Mouse (Mus musculus): Measurements from ENCODE around the gene Gm45799.

The Gm45799 gene

DNA sequence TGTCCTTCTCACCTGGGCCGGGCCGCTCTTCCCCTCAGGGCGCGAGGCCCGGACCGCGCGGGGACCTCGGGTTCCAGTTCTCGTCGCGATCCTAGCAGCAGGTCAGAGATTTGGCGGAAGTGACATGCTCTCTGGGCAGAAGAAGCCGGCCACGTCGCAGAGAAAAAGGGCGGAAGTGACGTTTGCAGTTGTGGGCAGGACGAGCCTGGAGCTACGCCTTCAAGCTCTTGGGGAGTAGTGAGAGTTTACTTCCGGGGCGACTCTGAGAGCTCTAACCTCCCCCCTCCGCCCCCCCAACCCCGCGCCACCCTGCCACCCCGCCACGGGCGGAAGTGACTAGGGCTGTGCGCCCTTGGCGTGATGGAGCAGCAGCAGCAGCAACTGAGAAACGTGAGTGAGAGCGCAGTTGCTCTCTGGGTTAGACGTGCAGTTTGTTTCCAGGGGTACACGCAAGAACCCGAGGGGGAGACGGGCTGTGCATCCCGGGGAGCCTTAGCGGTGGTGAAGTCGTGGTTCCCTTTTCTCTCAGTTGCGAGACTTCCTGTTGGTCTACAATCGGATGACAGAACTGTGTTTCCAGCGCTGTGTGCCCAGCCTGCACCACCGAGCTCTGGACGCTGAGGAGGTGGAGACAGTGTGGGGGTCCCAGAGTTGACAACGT lies at the start of gene Gm45799, which contains the start of gene Arfip2:
TSS of gene Gm45799 (plus strand) at position 320 of the 661 bp plus-strand sequence.
TSS of gene Arfip2 (minus strand) at position 184 of the 661 bp plus-strand sequence.
- in situ Hi-C loops (cut with MboI, MseI) = no loop called here

DNA sequence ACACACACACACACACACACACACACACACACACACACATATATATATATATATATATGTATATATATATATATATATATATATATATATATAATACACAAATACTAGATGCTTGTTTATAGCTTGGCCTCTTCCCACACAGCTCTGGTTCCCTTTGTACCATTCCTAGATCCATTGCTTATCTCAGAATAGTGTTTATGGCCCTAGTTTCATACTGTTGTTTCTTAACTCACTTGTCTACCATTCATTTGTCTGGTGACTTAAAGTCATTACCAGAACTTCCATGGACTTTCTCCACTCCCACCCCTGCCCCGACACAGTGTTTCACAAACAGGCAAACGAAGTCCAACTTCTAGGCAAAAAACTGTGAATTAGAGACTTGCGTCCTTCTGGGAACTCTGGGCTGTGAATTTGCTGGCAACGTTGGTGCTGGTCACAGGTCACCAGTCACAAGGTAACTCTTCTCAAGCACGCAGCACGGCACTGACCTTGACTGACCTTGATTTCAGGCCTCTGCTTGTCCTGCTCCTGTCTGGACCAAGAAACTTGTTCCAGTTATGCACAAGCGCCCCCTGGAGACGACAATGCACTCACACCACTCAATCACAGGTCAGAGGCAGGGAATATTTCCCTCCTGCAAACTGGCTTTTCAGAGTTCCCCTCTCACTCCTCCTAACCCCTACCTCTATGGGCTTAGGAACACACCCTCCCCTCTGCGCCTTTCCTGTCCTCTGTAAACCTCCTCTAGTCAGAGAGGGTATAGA lies 37.3 kb upstream of the Gm45799 start:
- in situ Hi-C loops (cut with MboI, MseI) = no loop called here

DNA sequence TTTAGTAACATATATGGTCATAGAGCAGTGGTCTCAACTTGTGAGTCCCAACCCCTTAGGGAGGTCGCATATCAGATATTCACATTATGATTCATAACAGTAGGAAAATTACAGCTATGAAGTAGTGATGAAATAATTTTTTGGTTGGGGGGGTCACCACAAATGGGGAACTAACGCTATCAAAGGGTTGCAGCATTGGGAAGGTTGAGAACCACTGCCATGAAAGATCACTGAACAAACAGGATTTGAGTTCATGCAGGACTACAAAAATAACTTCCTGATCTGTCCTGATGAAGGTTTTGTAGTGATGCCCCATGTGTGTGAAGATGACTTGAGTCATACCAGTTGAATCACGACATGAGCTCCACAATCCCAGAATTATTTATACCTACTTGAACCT lies 31.9 kb upstream of the Gm45799 start:
- in situ Hi-C loops (cut with MboI, MseI) = no loop called here

DNA sequence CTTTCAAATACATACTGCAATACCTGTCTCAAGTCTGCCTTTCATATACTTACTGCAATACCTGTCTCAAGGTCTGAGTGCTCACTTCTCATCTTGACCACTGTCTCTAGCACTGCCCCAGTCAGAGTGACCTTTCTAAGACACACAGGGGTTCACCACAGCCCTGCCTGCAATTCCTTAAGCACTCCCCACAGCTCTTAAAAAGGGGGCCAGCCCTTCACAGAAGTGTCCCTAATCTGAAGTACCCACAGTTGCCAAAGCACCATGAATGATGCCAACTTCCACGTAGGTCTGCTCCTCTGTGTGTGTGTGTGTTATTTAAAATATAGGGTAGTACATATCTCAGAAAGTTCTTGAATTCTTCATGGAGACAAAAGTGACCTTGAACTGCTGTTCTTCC lies 28.6 kb upstream of the Gm45799 start:
- in situ Hi-C loops (cut with MboI, MseI) = no loop called here

DNA sequence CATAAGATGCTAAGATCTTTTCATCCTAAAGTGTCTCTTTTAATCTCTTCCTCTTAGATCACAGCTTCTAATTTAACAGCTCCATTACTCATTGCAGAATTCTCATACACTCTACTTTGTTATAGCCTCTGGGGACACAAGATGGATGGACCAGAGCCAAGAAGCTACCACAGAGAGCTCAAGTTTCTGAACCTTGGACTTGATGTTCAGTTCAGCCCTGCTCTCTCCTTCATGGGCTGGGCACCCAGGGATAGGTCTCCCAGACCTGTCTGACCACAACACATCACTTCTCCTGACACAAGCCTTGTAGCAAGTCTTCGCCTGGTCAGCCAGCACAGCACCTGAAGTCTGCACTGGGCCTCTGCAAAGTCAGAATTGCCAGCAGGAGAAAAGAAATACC lies 26.0 kb upstream of the Gm45799 start:
- in situ Hi-C loops (cut with MboI, MseI) = no loop called here

DNA sequence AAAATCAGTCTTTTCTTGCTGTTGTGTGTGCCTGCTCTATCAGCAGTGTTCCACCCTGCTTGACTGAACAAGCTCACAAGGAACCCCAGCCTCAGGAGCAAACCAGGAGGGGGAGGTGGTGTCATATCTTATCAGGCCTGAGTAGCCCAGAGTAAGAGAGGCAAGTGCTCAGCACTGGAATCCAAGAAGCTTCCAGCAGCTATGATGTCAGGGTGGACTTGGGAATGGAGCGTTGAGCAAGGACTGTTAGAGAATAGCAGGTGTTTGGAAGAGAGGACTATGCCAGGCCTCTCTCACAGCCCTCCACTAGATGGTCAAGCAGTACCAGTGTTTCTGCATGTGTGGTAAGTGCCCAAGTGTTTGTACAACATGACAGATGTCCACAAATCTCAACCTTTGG lies 24.6 kb upstream of the Gm45799 start:
- in situ Hi-C loops (cut with MboI, MseI) = no loop called here

DNA sequence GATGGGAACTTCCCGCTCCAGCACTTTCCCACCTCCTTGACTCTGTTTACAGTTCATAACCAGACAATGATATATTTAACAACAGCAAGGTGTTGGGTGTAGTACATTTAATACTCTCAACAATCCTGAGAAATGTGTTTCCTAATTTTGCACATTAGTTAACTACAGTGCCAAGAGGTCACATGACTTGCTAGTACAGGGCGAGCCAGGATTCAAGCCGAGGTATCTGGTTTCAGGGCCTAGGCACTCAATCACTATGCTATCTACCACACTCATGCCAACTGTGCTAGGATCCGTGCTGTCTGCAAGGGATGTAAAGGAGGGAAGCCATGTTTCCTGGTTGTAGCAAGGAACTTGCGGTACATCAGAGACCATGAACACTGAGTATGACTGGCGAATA lies 23.8 kb upstream of the Gm45799 start:
- in situ Hi-C loops (cut with MboI, MseI) = no loop called here

DNA sequence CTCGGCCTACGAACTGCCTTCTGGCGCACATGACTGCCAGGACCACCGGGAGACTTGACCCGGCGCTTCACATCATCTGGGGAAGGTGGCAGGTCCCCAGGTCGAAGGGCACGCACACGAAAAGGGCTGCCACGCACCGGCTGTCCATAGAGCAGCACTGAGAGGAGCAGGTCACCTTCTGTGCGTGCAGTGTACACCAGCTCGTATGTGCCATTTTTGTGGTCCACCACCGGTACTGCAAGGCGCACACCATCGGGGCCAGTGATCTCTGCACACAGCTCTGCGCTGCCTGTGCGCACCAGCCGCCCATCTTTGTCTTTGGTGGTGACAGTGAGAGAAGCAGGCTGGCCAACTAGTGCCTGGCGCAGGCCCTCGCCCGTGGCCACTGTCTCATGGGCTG lies 22.5 kb upstream of the Gm45799 start:
- in situ Hi-C loops (cut with MboI, MseI) = no loop called here

DNA sequence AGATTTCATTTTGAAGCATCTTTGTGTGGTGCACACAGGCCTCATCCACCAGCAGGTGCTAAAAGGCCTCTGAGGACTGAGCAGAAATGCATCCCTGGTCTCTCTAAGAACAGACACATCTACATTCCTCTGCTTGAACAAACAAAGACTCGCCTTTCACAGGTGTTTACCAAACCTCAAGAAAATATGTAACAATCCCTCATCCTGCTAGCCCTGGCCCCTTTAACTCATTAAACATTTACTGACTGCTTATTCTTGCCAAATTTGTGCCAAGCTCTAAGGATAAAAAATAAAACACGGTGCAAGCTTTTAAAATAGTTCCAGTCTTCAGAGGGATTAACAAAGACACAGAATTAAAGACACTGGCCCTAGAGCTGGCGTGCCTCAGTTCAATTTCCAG lies 20.7 kb upstream of the Gm45799 start:
- in situ Hi-C loops (cut with MboI, MseI) = loop anchor here (10.0 kb wide), 1 partner anchor 215 kb away; the partner anchor contains the start of genes Cnga4 and Fam160a2

DNA sequence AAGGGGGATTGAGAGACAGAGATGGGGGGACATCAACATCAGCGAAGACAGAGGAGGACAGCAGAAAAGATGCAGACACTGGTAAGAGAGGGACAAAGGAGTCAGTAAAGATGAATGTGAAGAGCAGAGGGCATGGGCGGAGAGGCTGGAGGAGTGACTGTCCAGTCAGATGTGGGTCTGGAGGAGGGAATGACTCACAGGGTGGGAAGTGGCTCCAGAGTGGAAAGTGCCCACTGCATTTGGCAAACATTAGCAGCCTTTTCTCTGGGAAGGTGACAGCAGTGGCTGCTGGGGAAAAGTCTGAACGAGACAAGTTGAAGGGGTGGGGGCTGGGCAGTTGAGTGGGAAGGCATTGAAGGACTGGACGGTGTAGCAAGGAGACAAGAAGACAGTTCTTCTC lies 19.3 kb upstream of the Gm45799 start:
- in situ Hi-C loops (cut with MboI, MseI) = loop anchor here (10.0 kb wide), 1 partner anchor 216 kb away; the partner anchor contains the start of genes Cnga4 and Fam160a2

DNA sequence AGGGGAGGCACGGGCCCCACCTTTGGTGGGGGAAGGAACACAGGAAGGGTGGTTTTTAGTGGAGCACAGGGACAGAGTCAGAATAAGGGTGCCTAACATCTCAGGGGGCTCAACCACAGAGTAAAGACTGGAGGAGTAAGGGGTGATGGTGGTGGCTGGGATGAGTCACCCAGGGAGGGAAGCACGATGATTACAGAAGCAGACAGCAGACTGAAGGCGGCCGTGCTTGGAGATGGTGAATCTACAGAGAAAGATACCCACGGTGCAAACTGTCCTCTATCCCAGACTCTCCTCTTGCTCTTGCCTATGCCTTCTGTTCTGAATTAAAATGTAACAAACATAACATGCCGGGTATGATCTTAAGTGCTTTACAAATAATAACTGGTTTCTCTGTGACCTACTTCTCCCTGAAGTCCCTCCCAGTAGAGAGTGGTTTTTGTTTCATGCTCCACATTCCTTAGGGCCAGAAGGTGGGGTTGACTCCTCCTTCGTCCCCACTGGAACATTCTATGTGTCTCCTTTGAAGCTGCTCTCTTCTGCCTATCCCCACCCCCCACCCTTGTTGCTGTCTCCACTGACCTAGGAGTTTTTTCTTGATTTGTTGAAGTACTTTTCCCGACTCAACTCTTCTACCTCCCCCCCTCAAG lies 18.6 kb upstream of the Gm45799 start:
- in situ Hi-C loops (cut with MboI, MseI) = loop anchor here (10.0 kb wide), 1 partner anchor 217 kb away; the partner anchor contains the start of genes Cnga4 and Fam160a2

DNA sequence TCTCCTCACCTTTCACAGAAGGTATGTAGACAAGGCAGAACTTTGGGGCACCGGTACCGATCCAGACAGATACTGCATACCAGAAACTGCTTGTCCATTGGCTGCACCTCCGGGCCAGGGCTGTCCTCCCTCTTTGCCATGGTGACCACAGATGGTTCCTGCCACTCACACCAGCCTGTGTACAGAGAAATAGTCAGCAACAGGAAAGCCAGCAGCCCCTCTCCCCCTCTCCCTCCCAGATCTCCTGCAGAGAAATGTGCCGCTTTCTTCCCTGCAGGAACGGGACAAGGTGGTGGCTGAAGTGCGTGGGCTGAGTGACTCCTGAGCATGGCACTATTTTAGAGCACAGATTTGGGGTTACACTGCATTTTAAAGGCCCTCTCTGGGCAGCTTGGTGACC lies 15.0 kb upstream of the Gm45799 start:
- in situ Hi-C loops (cut with MboI, MseI) = loop anchor here (10.0 kb wide), 1 partner anchor 221 kb away; the partner anchor contains the start of genes Cnga4 and Fam160a2

DNA sequence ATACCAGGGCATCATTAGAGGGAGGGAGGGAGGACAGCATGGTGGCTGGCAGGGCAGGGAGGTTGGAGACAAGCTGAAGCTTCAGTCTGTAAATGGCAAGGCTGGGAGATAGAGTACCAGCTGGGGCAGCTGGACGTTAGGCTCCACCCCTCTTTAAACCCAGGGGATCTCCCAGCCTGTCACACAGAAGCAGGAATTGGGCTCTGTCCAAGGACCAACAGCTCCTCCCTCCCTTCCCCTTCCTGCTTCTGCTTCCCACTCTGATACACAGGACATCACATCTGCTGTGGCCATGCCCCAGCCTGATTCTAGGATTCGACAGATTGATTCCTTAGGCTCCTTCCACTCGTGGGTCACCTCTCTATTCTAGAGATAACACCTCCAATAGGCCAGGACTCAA lies 11.7 kb upstream of the Gm45799 start:
- in situ Hi-C loops (cut with MboI, MseI) = loop anchor here (10.0 kb wide), 1 partner anchor 224 kb away; the partner anchor contains the start of genes Cnga4 and Fam160a2

DNA sequence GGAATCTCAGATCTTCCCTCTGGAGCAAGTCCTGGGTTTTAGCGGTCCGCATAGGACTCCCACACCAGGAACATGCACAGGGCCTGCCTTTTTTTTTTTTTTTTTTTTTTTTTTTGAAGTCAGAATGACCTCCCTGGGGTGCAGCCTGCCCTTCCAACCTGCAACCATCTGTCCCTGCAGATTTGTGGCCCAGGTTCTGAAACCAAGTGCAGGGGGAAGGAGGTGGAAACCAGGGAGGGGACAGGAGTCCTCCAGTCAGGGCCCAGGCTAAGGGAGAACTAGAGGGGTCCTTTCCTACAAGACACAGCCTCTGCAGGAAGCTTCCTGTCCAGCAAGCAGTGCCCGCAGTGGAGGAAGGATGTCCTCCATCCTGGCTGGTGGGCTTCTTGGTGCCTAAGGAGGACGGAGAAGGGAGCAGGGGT lies 7.8 kb upstream of the Gm45799 start:
- in situ Hi-C loops (cut with MboI, MseI) = no loop called here

DNA sequence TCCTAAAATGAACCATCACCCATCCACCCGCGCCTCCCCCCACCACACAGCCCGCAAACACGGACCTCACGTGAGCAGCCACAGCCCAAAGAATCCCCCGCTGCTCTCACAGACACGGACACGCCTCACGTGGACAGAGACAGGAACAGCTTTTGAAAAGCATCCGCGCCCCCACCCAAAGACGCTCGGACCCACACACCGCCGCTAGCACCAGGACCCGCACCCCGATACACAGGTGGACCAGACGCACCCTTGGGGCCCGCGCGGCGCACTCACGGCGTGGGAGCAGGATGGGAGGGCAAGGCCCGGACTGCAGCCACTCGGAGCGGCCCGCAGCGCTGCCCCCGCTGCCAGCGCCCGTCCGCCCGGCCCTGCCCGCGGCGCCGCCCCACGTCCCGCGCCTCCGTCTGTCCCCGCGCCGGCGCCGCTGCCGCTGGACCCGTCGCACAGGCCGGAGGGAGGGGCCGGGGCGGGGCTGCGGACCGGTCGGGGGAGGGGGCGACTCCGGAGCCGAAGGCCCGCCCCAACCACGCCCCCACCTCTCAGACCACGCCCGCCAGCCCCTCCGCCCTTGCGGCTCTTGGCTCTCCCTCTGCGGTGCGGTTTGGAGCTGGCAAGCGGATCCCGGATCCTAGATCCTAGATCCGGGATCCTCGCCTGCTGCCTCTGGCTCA lies 7.1 kb upstream of the Gm45799 start, which contains the start of gene Trim3:
TSS of gene Trim3 (minus strand) at position 445 of the 674 bp plus-strand sequence.
- in situ Hi-C loops (cut with MboI, MseI) = no loop called here

DNA sequence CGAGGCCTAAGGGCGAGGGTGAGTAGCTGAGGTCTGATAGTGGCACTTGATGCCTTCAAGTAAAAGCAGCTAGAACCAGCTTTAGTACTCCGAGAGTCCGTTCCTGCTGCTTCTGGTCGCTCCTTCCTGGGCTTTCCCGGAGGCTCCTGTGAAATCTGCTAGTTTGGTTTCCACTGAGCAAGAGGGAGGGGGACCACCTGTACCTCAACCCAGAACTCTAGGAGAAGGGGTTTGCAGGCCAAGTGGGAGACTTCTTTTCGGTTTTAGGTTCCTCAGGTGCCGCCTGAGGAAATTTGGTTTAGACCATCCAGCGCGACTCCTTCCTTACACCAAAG lies 6.6 kb upstream of the Gm45799 start:
- in situ Hi-C loops (cut with MboI, MseI) = no loop called here

DNA sequence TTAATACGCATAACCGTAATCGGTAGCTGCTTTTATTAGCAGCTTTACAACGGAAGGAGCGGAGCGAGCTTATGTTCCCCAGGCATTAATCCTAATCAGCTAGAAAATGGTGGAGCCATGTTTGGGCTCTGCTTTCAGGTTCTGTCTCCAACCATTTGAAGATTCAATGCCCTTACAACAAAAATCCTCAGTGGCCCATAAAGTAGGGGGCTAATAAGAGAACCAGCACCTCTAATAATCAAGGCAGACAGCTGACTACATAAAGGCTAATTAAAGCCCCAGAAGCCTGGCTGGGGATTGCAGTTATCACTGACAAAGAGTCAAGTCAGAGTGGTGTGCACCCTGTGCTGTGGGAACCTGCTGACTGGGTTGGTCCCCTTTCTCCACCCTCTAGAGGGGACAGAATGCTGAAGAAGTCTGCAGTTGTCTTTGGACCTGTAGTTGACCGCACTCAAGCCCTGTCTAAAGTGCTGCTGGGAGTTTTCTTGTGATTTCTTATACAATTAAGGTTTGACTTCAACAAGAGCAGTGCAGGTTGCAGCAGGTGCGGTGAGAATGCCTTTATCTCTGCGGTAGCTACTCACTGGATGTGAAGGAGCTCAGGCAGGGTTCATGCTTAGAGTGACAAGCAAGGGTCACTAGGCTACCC lies 6.0 kb upstream of the Gm45799 start:
- in situ Hi-C loops (cut with MboI, MseI) = no loop called here

DNA sequence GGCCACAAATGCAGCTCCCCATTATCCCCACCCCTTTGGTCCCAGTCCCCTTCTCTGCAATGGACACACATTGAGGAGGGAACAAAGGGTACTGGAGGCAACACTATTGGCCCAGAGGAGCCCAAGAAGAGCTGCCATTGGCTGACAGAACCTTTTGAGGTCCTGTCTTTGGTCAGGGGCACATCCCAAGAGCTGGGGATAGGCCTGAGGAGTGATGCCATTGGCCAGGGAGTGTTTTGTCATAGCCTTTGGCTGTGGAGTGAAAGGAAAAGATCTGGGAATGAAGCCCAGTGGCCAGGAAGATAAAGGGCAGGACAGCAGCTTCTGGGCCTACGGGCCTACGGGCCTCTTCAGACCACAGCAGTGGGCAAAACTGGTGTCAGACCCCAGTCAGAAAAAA lies 4.6 kb upstream of the Gm45799 start:
- in situ Hi-C loops (cut with MboI, MseI) = no loop called here

DNA sequence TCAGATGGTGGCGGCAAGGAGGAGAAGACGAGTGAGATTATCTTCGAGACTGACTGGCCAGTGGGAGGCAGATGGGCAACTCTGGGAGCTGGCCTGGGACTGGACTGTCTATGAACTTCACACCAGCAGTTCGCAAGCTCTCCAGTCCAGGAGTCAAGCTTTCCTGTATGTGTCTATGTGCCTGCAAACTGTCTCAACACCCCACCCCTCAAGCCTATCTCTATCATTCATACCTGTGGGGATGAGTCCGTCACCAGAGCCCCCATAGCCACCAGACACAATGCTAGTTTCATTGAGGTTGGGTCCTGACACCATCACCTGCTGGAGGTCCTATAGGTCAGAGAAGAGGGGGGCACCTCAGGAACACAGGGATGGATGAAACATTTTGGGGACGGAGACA lies 1.6 kb upstream of the Gm45799 start:
- in situ Hi-C loops (cut with MboI, MseI) = no loop called here

DNA sequence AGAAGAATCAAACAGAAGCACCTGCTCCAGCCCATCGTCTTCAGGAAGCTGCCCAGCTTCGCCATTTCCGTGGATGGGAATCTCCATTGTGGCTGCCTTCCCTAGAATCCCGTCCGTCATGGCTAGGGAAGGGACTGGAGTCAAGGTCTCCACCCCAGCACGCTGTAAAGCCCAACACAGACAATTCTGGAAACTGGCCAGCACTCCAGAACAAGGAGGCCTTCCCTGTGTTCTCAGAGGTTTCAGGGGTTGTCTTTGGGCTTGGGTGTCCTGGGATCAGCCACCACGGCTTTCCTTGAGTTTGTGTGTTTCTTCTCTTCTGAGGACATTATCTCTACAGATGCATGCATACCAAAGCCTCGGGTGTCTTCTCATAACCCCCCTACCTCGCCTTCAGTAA lies 1.0 kb upstream of the Gm45799 start:
- in situ Hi-C loops (cut with MboI, MseI) = no loop called here

DNA sequence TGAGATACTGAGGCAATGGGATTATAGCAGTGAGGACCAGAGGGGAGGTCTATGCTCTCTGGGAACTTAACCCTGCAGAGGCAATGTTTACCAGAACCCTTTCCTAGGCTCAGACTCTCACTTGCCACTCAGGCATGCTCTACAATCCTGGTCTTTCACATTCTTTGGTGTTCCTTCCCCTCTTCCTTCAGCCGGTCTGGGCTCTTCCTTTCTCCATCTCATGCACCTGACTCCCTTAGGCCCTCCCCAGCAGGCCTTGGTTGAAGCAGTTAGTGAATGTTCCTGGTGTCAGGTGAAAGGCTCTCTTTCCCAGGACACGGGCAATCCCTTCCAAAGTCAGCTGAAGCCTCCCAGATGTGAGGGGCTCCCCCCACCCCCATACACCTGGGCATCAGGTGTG lies 596 bp upstream of the Gm45799 start, which contains the start of gene Timm10b:
TSS of gene Timm10b (plus strand) at position 301 of the 400 bp plus-strand sequence.
- in situ Hi-C loops (cut with MboI, MseI) = no loop called here
